Mouse (Mus musculus) midbrain, postnatal 0 days (tissue): ENCODE measurements at regions not wholly inside any gene's neighbourhood (a gene's known extent, or its start where the extent isn't known, plus 50 kb on each side); places are given as distances from the start of the nearest gene placed in this dataset.

Source experiments
- ATAC-seq: fragments of 200-750 bp; cut with Nextera tagmentation; 2 replicates; pipeline ENCODE4 v1.8.0; 2017; ENCODE audit warnings: moderate number of reproducible peaks, mild to moderate bottlenecking, moderate TSS enrichment, moderate library complexity; ENCODE audit not compliant: low FRiP score
- DNase-seq: peaks from one replicate; pipeline ENCODE4 v3.0.0-alpha.2; 2015; ENCODE audit warnings: low spot score
- H3K27ac ChIP-seq: fragments of 300-500 bp; sonication (generic); 2 replicates; pipeline ENCODE4 v1.5.1; 2014; ENCODE audit warnings: low read depth, mild to moderate bottlenecking, low read length, mixed read lengths
- H3K27me3 ChIP-seq: fragments of 300-500 bp; sonication (generic); 2 replicates; pipeline ENCODE4 v1.6.1; 2014; ENCODE audit warnings: low read length, control low read depth, mixed read lengths; ENCODE audit not compliant: insufficient read depth
- H3K36me3 ChIP-seq: fragments of 300-500 bp; sonication (generic); 2 replicates; pipeline ENCODE4 v1.6.1; 2014; ENCODE audit warnings: low read length, control low read depth, mixed read lengths; ENCODE audit not compliant: insufficient read depth
- H3K4me1 ChIP-seq: fragments of 300-500 bp; sonication (generic); 2 replicates; pipeline ENCODE4 v1.6.1; 2014; ENCODE audit warnings: mild to moderate bottlenecking, control low read depth, antibody characterized with exemption, low read length, mixed read lengths; ENCODE audit not compliant: insufficient read depth
- H3K4me2 ChIP-seq: fragments of 300-500 bp; sonication (generic); 2 replicates; pipeline ENCODE4 v1.6.1; 2014; ENCODE audit warnings: low read depth, mild to moderate bottlenecking, low read length, mixed read lengths; ENCODE audit not compliant: poor library complexity, severe bottlenecking
- H3K4me3 ChIP-seq: fragments of 300-500 bp; sonication (generic); 2 replicates; pipeline ENCODE4 v1.5.1; 2014; ENCODE audit warnings: low read depth, mild to moderate bottlenecking, low read length, moderate library complexity
- H3K9ac ChIP-seq: fragments of 300-500 bp; sonication (generic); replicated peaks from 2 replicates; pipeline ENCODE4 v1.6.1; 2014; ENCODE audit warnings: mild to moderate bottlenecking, low read length, moderate library complexity, mixed read lengths; ENCODE audit not compliant: poor library complexity, severe bottlenecking
- H3K9me3 ChIP-seq: fragments of 300-500 bp; sonication (generic); 2 replicates; pipeline ENCODE4 v1.6.1; 2016; ENCODE audit warnings: low read length, control low read depth
- CTCF ChIP-seq: IDR thresholded peaks from 2 replicates; pipeline ENCODE4 v1.5.1; 2016; ENCODE audit warnings: antibody characterized with exemption, mild to moderate bottlenecking
- WGBS: fragments of 180-500 bp; shearing (Covaris S2); extraction: QIAGEN DNeasy Blood & Tissue Kit; methylation state at CpG from one replicate; pipeline ENCODE4 v1.1.7; 2014; 5-methylcytosine and 5-hydroxymethylcytosine counted together

DNA sequence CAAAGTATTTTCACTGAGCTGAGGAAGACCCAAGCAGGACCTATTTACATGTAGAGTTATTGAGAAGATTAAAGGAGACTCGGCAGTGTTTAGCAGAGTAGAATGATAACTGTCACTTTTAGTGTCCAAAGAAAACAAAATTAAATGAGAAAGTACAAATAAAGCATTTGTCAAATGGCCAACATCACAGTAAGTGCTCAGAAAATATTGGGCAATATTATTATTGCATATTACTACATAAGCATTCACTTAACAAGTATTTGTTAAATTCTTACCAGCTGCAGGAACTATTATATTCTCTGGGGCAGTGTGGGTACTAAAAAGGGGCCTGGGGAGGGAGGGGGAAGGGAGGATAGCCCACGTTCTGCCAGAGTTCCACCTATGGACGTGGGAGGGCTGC, 224.5 kb upstream of the Noct start:
- WGBS, result 92% methylated on average over 3 of the region's 3 CpGs
- DNase-seq (no peak), ATAC-seq (no peak)
- Histone ChIP-seq H3K36me3 (no peaks in the 10 kb centered on the region), H3K27me3 (no peaks in the 10 kb centered on the region), H3K4me3 (no peak overlapping the region), H3K27ac (no peak overlapping the region), H3K9me3 (no peaks in the 10 kb centered on the region), H3K4me2 (no peak overlapping the region), H3K4me1 (peaks cover 3% of the 10 kb centered on the region; the same call in 1 of the 2 replicates), H3K9ac (no peak overlapping the region)
- TF ChIP-seq CTCF, result no peak

DNA sequence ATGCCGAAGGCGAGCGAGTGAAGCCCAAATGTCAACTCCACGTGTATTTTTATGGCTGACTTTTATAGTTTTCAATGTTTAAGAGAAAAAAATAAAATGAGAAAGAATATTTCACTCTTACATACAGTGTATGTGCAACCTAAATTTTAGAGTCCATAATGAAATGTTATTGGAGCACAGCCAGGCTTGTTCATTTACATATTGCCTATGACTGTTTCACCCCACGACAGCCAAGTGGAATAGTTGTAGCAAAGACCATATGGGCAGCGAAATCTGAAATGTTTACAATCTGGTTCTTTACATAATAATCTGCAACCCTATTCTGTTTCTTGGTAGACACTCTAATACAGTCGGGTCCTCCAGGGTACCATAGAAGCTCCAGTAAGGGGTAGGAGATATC, 223.3 kb upstream of the Noct start:
- Histone ChIP-seq H3K27me3 (no peaks in the 10 kb centered on the region), H3K27ac (no peak overlapping the region), H3K4me3 (no peak overlapping the region), H3K9me3 (no peaks in the 10 kb centered on the region), H3K36me3 (no peaks in the 10 kb centered on the region), H3K4me1 (peaks cover 3% of the 10 kb centered on the region; the same call in 1 of the 2 replicates), H3K4me2 (no peak overlapping the region), H3K9ac (no peak overlapping the region)
- 95% methylated on average over 7 of the region's 7 CpGs for WGBS
- TF ChIP-seq CTCF, result no peak
- ATAC-seq (no peak), DNase-seq (no peak)

DNA sequence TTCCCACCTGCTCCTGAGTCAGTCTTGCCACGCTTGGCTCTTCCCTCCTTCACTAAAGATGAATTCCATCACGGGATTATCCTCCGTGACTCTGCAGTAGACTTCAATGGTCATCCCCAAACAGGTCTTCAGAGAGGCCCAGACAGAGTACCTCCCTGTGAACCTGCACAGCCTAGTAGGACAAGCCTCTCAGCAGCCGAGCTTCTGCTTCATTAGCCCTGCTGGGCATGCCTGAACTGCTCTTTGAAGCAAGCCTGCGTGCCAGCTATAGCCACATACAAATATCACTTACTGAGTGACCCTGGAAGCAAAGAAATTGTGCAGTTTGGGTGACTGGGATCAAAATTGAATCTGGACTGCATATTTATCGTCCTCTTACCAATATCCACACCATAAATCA, 221.6 kb upstream of the Noct start:
- WGBS, result 39% methylated on average over 6 of the region's 6 CpGs
- no peaks in the 10 kb centered on the region for H3K36me3 ChIP-seq
- no peak overlapping the region for H3K4me3 ChIP-seq
- no peak overlapping the region for H3K27ac ChIP-seq
- TF ChIP-seq CTCF, result no peak
- H3K4me1 ChIP-seq, result peaks cover 3% of the 10 kb centered on the region; the same call in 1 of the 2 replicates
- ATAC-seq (no peak), DNase-seq (no peak)
- H3K27me3 ChIP-seq, result no peaks in the 10 kb centered on the region
- H3K9me3 ChIP-seq, result no peaks in the 10 kb centered on the region
- H3K9ac ChIP-seq, result no peak overlapping the region
- no peak overlapping the region for H3K4me2 ChIP-seq

DNA sequence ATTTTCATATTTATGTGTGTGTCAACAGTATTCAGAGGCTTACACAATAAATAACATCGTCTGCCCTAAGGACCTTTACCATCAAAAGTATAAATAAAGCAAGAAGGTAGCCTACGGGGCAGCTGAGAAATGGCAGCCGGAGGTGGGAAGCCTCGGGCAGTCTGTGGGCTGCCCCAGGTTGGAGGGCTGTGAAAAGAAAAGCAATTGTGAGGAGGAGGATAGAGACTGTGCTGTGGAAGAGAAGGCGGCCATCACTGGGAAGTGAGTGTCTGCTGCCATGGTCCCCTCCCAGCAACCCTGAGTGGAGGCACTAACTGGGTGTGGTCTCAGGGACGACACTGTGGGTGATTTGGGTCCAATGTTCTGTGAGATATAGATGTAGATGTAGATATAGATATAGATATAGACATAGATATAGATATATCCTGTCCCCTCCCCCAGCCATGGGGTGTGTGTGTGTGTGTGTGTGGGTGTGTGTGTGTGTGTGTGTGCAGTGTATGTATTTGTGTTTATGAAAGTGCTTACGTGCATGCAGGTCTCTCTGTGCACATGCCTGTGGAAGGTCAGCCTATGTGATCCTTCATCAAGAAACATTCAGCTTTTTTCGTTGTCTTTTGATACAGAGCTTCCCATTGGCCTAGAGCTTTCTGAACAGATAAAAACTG, 220.6 kb upstream of the Noct start:
- TF ChIP-seq CTCF, result no peak
- peak; percentile 44 for ATAC-seq
- DNase-seq, result no peak

DNA sequence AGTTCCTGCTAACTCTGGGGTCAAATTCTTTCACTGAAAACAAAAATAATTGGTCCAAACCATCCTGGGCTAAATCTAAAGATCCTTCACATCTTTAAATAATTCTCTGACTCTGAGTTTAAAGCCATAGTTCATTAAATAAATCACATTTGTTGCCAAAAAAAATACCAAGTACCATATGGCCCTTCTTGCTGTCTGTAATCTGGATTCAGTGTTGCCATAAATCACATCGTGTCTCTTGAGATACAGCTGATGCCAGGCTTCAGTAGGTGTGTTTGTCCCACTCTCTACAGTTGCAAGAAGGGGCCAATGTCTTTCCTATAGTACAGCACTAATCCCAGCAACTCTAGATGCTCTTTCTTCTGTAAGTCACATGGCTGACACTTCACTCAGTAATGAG, 220.0 kb upstream of the Noct start:
- 76% methylated on average over 1 of the region's 1 CpGs for WGBS
- Histone ChIP-seq H3K27me3 (no peaks in the 10 kb centered on the region), H3K4me1 (peaks cover 3% of the 10 kb centered on the region; the same call in 1 of the 2 replicates), H3K9ac (no peak overlapping the region), H3K4me2 (no peak overlapping the region), H3K27ac (no peak overlapping the region), H3K4me3 (no peak overlapping the region), H3K9me3 (no peaks in the 10 kb centered on the region), H3K36me3 (no peaks in the 10 kb centered on the region)
- DNase-seq, result no peak
- TF ChIP-seq CTCF, result no peak
- no peak for ATAC-seq

More for the DNA sequence above, 220.6 kb upstream of the Noct start:
- Histone ChIP-seq H3K9ac (no peak overlapping the region), H3K4me3 (no peak overlapping the region), H3K9me3 (no peaks in the 10 kb centered on the region), H3K4me1 (peaks cover 3% of the 10 kb centered on the region; the same call in 1 of the 2 replicates), H3K27me3 (no peaks in the 10 kb centered on the region), H3K36me3 (no peaks in the 10 kb centered on the region), H3K27ac (no peak overlapping the region), H3K4me2 (no peak overlapping the region)
- 63% methylated on average over 8 of the region's 8 CpGs for WGBS

DNA sequence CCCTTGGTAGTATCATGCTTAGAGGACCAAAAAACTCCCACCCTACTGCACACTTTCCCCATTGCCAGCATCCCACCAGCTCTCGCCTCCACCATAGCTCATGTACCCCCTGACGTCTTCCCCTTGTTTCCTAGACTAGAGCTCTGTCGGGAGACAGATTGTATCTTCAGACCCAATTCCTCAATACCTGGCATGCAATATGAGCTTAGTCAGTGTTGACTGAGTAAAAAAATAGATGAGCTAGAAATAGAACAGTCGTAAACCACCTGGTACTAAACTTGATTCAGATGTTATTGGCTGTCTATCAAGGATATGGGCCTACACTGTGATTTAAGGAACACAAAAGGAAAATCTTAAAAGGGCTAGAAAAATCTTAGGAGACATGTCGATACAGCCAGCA, 215.1 kb upstream of the Noct start:
- ATAC-seq (no peak), DNase-seq (no peak)
- no peak overlapping the region for H3K4me2 ChIP-seq
- H3K27me3 ChIP-seq, result no peaks in the 10 kb centered on the region
- no peak overlapping the region for H3K4me3 ChIP-seq
- 84% methylated on average over 5 of the region's 5 CpGs for WGBS
- H3K9ac ChIP-seq, result no peak overlapping the region
- no peaks in the 10 kb centered on the region for H3K4me1 ChIP-seq
- H3K27ac ChIP-seq, result no peak overlapping the region
- no peak for TF ChIP-seq CTCF
- no peaks in the 10 kb centered on the region for H3K36me3 ChIP-seq
- no peaks in the 10 kb centered on the region for H3K9me3 ChIP-seq
